Mouse (Mus musculus) erythroblast, embryonic 14.5 days (primary cell): ENCODE measurements around the gene Josd2. TPM values are rescaled to one million over a fixed set of nuclear protein-coding genes. Genes with fewer than 3 reads are reported as not detected.

Source experiments
- H3K27me3 ChIP-seq: 2 replicates; pipeline ENCODE4 v1.6.1; 2012; ENCODE audit warnings: inconsistent platforms; ENCODE audit not compliant: control insufficient read depth
- H3K36me3 ChIP-seq: 2 replicates; pipeline ENCODE4 v1.6.1; 2012; ENCODE audit warnings: mild to moderate bottlenecking, inconsistent platforms; ENCODE audit not compliant: control insufficient read depth
- H3K4me1 ChIP-seq: 2 replicates; pipeline ENCODE4 v1.6.1; 2012; ENCODE audit warnings: inconsistent platforms; ENCODE audit not compliant: control insufficient read depth
- H3K4me3 ChIP-seq: replicated peaks from 2 replicates; pipeline ENCODE3; 2012; ENCODE audit warnings: moderate library complexity, mild to moderate bottlenecking, inconsistent platforms
- H3K9me3 ChIP-seq: 2 replicates; pipeline ENCODE4 v1.6.1; 2012; ENCODE audit warnings: low read length, inconsistent platforms, mixed read lengths; ENCODE audit not compliant: control insufficient read depth
- GATA1 ChIP-seq: IDR thresholded peaks from 2 replicates; pipeline ENCODE4 v1.6.1; 2012; ENCODE audit warnings: low read length, inconsistent platforms, mixed read lengths
- TAL1 ChIP-seq: IDR thresholded peaks from 3 replicates; pipeline ENCODE4 v1.6.1; 2012; ENCODE audit warnings: low read length, inconsistent platforms, mixed read lengths
- polyA plus RNA-seq: library from polyadenylated mRNA; stranded (reverse); fragments of >175 nt; gene quantifications from 2 replicates; pipeline ENCODE4 v1.2.3, GENCODE M21; 2012

The Josd2 gene
- polyA plus RNA-seq, 1 experiment = 1,062 TPM

DNA sequence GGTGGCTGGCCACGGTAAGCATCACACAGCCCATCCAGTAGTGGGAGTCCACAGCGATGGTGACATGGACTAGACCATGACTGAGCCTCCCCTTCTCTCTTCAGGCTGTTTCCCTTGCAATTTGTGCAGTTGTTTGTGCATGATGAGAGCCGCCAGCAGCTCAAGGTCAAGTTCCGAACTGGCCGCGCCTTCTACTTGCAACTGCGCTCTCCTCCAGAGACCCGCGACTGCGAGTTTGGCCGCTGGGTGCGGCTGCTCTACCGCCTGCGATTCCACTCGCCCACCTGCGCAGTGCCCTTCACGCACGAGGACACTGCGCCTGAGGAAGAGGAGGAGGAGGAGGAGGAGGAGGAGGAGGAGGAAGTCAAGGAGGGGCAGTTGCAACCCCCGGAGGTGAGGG is 32.3 kb downstream of the Josd2 start:
- no peak overlapping the region for H3K4me3 ChIP-seq
- peaks cover 34% of the 10 kb centered on the region for H3K27me3 ChIP-seq
- H3K36me3 ChIP-seq = peaks cover 2% of the 10 kb centered on the region
- TF ChIP-seq GATA1 (no peak), TAL1 (no peak)
- peaks cover 4% of the 10 kb centered on the region for H3K9me3 ChIP-seq
- H3K4me1 ChIP-seq = peaks cover 44% of the 10 kb centered on the region

DNA sequence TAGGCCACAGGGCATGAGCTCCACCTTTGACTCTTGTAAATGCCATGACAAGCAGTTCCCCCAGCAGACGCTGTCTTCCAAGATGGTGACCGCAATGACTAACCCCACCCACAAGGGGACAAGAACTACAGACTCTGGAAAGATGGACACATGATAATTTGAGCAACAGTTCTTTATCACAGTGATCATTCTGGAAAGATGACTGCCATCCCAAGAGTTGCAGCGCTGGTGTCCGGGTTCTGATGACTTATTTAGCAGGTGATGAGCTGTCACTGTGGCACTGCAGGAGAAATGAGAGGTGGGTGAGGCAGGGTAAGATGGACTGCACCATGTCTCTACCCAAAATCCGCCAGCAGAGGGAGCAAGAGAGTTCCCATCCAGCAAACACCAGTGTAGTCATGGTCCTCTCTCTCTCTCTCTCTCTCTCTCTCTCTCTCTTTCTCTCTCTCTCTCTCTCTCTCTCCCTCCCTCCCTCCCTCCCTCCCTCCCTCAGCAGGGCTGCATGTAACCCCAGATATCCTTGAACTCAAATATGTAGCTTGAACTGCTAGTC is 33.9 kb downstream of the Josd2 start:
- Histone ChIP-seq H3K4me3 (no peak overlapping the region), H3K27me3 (peaks cover 35% of the 10 kb centered on the region), H3K36me3 (peaks cover 2% of the 10 kb centered on the region; the same call in 1 of the 2 replicates), H3K4me1 (peaks cover 32% of the 10 kb centered on the region), H3K9me3 (peaks cover 4% of the 10 kb centered on the region)
- TF ChIP-seq TAL1 (no peak), GATA1 (no peak)

DNA sequence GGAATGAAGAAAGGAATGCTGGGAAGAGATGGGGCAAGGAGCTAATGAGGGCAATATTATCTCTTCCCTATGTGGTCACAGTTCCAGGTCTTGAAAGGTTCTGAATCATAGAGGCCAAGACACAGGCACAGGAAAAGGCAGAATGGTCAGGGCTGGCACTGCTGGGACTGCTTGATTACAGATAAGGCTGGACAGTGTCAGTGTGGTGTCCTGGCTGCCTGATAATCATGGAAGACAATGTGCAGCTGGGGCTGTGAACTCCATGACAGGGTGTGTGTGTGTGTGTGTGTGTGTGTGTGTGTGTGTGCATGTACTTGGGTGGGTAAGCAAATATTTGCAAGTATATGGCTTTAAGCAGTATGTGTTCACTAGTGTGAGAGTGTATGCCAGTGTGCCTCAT is 39.7 kb downstream of the Josd2 start:
- Histone ChIP-seq H3K4me1 (peaks cover 8% of the 10 kb centered on the region), H3K36me3 (no peaks in the 10 kb centered on the region), H3K9me3 (peaks cover 8% of the 10 kb centered on the region), H3K4me3 (no peak overlapping the region), H3K27me3 (peaks cover 39% of the 10 kb centered on the region)
- TF ChIP-seq TAL1 = no peak
- no peak for TF ChIP-seq GATA1

DNA sequence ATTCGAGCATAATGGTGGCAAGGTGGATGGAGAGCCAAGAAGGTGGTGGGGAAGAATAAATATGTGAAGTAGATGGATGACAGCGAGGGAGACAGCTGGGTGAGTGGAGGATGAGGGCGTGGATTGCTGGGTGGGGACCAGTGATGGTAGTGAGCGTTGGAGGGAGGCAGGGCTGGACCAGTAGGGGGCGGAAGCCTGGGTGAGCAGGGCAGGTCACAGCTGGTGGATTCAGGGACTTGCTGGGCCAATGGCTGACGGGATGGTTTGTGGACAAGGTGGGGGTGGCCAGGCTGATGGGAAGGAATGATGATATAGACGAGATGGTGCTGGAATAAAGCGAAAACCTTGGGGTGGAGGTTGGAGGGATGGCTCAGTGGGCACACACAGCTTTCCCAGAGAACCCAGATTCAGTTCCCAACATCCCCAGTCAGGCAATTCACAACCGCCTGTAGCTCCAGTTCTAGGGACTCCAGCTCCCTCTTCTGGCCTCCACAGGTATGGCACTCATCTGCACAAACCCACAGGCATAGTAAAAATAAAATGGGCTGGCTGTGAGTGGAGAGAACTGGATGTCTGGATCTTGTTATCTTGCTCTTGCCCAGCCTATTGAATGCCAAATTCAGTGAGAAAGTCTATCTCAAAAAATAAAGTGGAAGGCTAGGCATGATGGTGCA is 51.6 kb downstream of the Josd2 start:
- no peaks in the 10 kb centered on the region for H3K9me3 ChIP-seq
- no peaks in the 10 kb centered on the region for H3K36me3 ChIP-seq
- peaks cover 55% of the 10 kb centered on the region for H3K27me3 ChIP-seq
- no peaks in the 10 kb centered on the region; the same call in none of the 2 replicates for H3K4me1 ChIP-seq
- TF ChIP-seq TAL1 (no peak), GATA1 (no peak)
- H3K4me3 ChIP-seq = no peak overlapping the region

DNA sequence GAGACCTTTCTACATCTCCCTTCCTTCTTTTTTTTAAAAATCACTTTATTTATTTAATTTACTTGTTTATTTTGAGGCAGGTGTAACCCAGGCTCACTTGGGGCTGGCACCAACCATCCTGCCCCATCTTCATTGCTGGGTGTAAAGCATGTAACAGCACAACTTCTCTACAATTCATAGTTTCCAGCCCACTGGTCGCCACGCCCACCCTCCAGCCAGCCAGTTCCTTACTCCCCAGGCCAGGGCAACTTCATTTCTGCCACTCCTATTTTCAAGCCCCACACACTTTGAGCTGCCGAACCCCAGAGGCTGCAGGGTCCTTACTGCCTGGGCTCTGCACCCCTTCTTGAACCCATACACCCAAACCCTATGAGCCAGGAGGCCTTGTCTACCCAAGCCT is 53.2 kb downstream of the Josd2 start:
- no peaks in the 10 kb centered on the region; the same call in none of the 2 replicates for H3K4me1 ChIP-seq
- TF ChIP-seq GATA1 = no peak
- no peak for TF ChIP-seq TAL1
- H3K9me3 ChIP-seq = no peaks in the 10 kb centered on the region
- peaks cover 62% of the 10 kb centered on the region for H3K27me3 ChIP-seq
- no peaks in the 10 kb centered on the region for H3K36me3 ChIP-seq
- H3K4me3 ChIP-seq = no peak overlapping the region

Other genes starting within 250 kb of the Josd2 start
- gene Klk1, start 242.6 kb upstream of the Josd2 start, polyA plus RNA-seq = not detected in 2 replicates
- not detected in 2 replicates for gene Gm36864, start 231.8 kb upstream of the Josd2 start, polyA plus RNA-seq
- 0.18 TPM in 1 of 2 replicates, not detected in the other for gene 1700028J19Rik, start 221.3 kb upstream of the Josd2 start, polyA plus RNA-seq
- gene 2410002F23Rik, start 221.3 kb upstream of the Josd2 start, polyA plus RNA-seq = 5.6 and 5.9 TPM in 2 replicates
- not detected in 2 replicates for gene Acp4, start 210.6 kb upstream of the Josd2 start, polyA plus RNA-seq
- gene Gm15517, start 206.5 kb upstream of the Josd2 start, polyA plus RNA-seq = not detected in 2 replicates
- 0.01 TPM in 1 of 2 replicates, not detected in the other for gene Clec11a, start 161.1 kb upstream of the Josd2 start, polyA plus RNA-seq
- 0.01 TPM in 2 replicates for gene Shank1, start 157.7 kb upstream of the Josd2 start, polyA plus RNA-seq
- not detected in 2 replicates for gene Syt3, start 83.9 kb upstream of the Josd2 start, polyA plus RNA-seq
- 0.04 and 0.06 TPM in 2 replicates for gene 1700008O03Rik, start 82.2 kb upstream of the Josd2 start, polyA plus RNA-seq
- not detected in 2 replicates for gene Lrrc4b, start 39.0 kb upstream of the Josd2 start, polyA plus RNA-seq
- gene Aspdh, start 2.6 kb upstream of the Josd2 start, polyA plus RNA-seq = 0.17 and 0.50 TPM in 2 replicates
- gene Emc10, start 28.5 kb downstream of the Josd2 start, polyA plus RNA-seq = 26.0 and 30.5 TPM in 2 replicates
- gene Fam71e1, start 28.6 kb downstream of the Josd2 start, polyA plus RNA-seq = 0.16 TPM in 1 of 2 replicates, not detected in the other
- gene Mybpc2, start 56.7 kb downstream of the Josd2 start, polyA plus RNA-seq = not detected in 2 replicates
- gene Spib, start 64.1 kb downstream of the Josd2 start, polyA plus RNA-seq = 0.08 TPM in 2 replicates
- gene Pold1, start 80.9 kb downstream of the Josd2 start, polyA plus RNA-seq = 24.0 and 25.1 TPM in 2 replicates
- gene Nr1h2, start 86.0 kb downstream of the Josd2 start, polyA plus RNA-seq = 49.7 and 62.9 TPM in 2 replicates
- gene Napsa, start 104.4 kb downstream of the Josd2 start, polyA plus RNA-seq = 0.20 and 0.21 TPM in 2 replicates
- gene Kcnc3, start 122.7 kb downstream of the Josd2 start, polyA plus RNA-seq = 0.01 TPM in 2 replicates
- gene Myh14, start 202.9 kb downstream of the Josd2 start, polyA plus RNA-seq = under 0.01 TPM in 1 of 2 replicates, not detected in the other
- not detected in 2 replicates for gene Izumo2, start 240.8 kb downstream of the Josd2 start, polyA plus RNA-seq